Mouse (Mus musculus): ENCODE data around the gene Gdf3.

DNA sequence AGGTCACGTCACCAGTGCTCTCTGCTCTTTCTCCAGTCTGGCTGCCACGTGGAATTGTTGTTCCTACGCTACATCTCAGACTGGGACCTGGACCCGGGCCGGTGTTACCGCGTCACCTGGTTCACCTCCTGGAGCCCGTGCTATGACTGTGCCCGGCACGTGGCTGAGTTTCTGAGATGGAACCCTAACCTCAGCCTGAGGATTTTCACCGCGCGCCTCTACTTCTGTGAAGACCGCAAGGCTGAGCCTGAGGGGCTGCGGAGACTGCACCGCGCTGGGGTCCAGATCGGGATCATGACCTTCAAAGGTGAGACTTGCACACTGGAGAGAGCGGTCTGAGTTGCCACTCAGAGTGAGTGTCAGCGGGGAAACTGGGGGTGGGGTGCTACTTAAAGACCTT is 48.9 kb downstream of the Gdf3 start:
- TF ChIP-seq GATA1 (IDR thresholded peaks at IDR 0.05; ENCODE audit: low read length): no peak
- TF ChIP-seq TAL1 (IDR thresholded peaks at IDR 0.05; ENCODE audit: low read length): no peak

All from erythroblast, embryonic 14.5 days (primary cell).